Comparison of ENCODE assay signal across 8 mouse cellular contexts in genomic region chr5:4530236-4531067, GRCm38 (mm10).
DNase-seq lines count a peak whose midpoint lies in the region; ATAC-seq lines count a peak whose summit lies in the region.

No protein-coding gene starts in this region.

- H3K27me3 ChIP-seq in neural tube, embryonic 13.5 days, result no peaks in the 10 kb centered on the region

- intact Hi-C loops in heart, postnatal 36 days (cut with DNase I), result loop anchor here (10.0 kb wide), 1 partner anchor 384 kb away; no protein-coding TSS in a partner anchor

- H3K36me3 ChIP-seq in neural tube, embryonic 13.5 days, result no peaks in the 10 kb centered on the region

- no peaks in the 10 kb centered on the region for H3K9me3 ChIP-seq in neural tube, embryonic 13.5 days

- peak; percentile 32 for DNase-seq in cerebellum, adult 11-12 months
- no peak for DNase-seq in cerebellum, adult 9-10 months
- DNase-seq in neural tube, embryonic 10.5 days (ENCODE audit: extremely low spot score, low spot score), result no peak
- peak; percentile 35 to 42 for DNase-seq in heart, postnatal 36 days
- DNase-seq in lung, postnatal 14 days, result peak; percentile 65
- no peak for DNase-seq in left cerebral cortex, adult 18-20 months (ENCODE audit: low spot score in 2 of 2)
- no peak for DNase-seq in c-Kit-positive CD71-positive TER-119-positive erythroid progenitor cells, embryonic 14.5 days (ENCODE audit: low spot score)

- H3K4me2 ChIP-seq in neural tube, embryonic 13.5 days, result no peak overlapping the region

- peak; percentile 65; the same call in 1 of the 2 replicates for ATAC-seq in neural tube, embryonic 13.5 days (ENCODE audit: low read depth)

- H3K9ac ChIP-seq in neural tube, embryonic 13.5 days, result no peak overlapping the region

- H3K4me1 ChIP-seq in neural tube, embryonic 13.5 days (replicated peaks), result peaks cover 8% of the 10 kb centered on the region

- 41% methylated on average over 10 of the region's 10 CpGs for WGBS in neural tube, embryonic 13.5 days

- H3K4me3 ChIP-seq in neural tube, embryonic 13.5 days, result no peak overlapping the region

- no peak overlapping the region for H3K27ac ChIP-seq in neural tube, embryonic 13.5 days (replicated peaks)

Comparison
In these comparisons a context has a peak if more than half of its experiments do, and no peak if none do; other contexts are left out.
1. DNase-seq: peak in cerebellum, adult 11-12 months (single experiment), heart, postnatal 36 days (2 of 2) and lung, postnatal 14 days (single experiment); none in cerebellum, adult 9-10 months (single experiment), neural tube, embryonic 10.5 days (single experiment), left cerebral cortex, adult 18-20 months (0 of 2) and c-Kit-positive CD71-positive TER-119-positive erythroid progenitor cells, embryonic 14.5 days (single experiment).